Mouse (Mus musculus) kidney, adult 2 months (tissue): ENCODE measurements around the gene Trub1. TPM values are rescaled to one million over a fixed set of nuclear protein-coding genes. Genes with fewer than 3 reads are reported as not detected.
A peak's percentile ranks its signal among the peaks of the same experiment; 100 is the strongest.

Experiments used
- DNase-seq: peaks from one replicate; pipeline ENCODE4 v3.0.0; 2021
- H3K27ac ChIP-seq: fragments of 200-500 bp; 2 replicates; pipeline ENCODE4 v1.5.1; 2012; ENCODE audit warnings: low read depth, low read length, control low read depth, inconsistent platforms; ENCODE audit not compliant: insufficient read depth
- H3K27me3 ChIP-seq: fragments of 200-500 bp; replicated peaks from 2 replicates; pipeline ENCODE4 v1.6.1; 2012; ENCODE audit warnings: mild to moderate bottlenecking, moderate library complexity, low read length, inconsistent platforms; ENCODE audit not compliant: control insufficient read depth, insufficient read depth
- H3K36me3 ChIP-seq: fragments of 200-500 bp; 2 replicates; pipeline ENCODE4 v1.6.1; 2012; ENCODE audit warnings: mild to moderate bottlenecking, moderate library complexity, low read length, inconsistent platforms; ENCODE audit not compliant: control insufficient read depth, insufficient read depth
- H3K4me1 ChIP-seq: fragments of 200-500 bp; 2 replicates; pipeline ENCODE4 v1.6.1; 2011; ENCODE audit warnings: low read length; ENCODE audit not compliant: control insufficient read depth, insufficient read depth
- H3K4me3 ChIP-seq: fragments of 200-500 bp; 2 replicates; pipeline ENCODE4 v1.5.1; 2011; ENCODE audit warnings: mild to moderate bottlenecking, low read depth, low read length, control low read depth; ENCODE audit not compliant: insufficient read depth
- CTCF ChIP-seq: fragments of 200-500 bp; conservative IDR thresholded peaks from 2 replicates; pipeline ENCODE4 v1.5.1; 2011; ENCODE audit warnings: low read depth, mild to moderate bottlenecking, control low read depth, low read length, moderate library complexity, mixed read lengths; ENCODE audit not compliant: insufficient read depth, insufficient read length
- POLR2A ChIP-seq: fragments of 200-500 bp; IDR thresholded peaks from one replicate; pipeline ENCODE4 v1.6.1; 2011; ENCODE audit warnings: low read depth, low read length, control low read depth
- WGBS: fragments of 180-500 bp; shearing (Covaris S2); methylation state at CpG from one replicate; pipeline ENCODE4 v1.1.7; 2018; 5-methylcytosine and 5-hydroxymethylcytosine counted together
- polyA plus RNA-seq: library from polyadenylated mRNA; depleted of rRNA; stranded (reverse); fragments of >200 nt; gene quantifications from 2 replicates; pipeline ENCODE4 v1.2.3, GENCODE M21; 2012

Trub1 gene
- polyA plus RNA-seq, 1 experiment: 6.7 TPM

- H3K4me1 ChIP-seq: no peaks in the 10 kb centered on the region
- no peak overlapping the region for H3K27ac ChIP-seq
- TF ChIP-seq CTCF: no peak
- no peak for TF ChIP-seq POLR2A
- H3K36me3 ChIP-seq: no peaks in the 10 kb centered on the region
- no peaks in the 10 kb centered on the region for H3K27me3 ChIP-seq
- 56% methylated on average over 8 of the region's 8 CpGs for WGBS
- DNase-seq: no peak
- no peak overlapping the region for H3K4me3 ChIP-seq
These were observed 9.6 kb upstream of the Trub1 start for GRCm38 (mm10) chr19:57442936-57443657.

GRCm38 (mm10) chr19:57445049-57445448, 7.7 kb upstream of the Trub1 start:
- H3K36me3 ChIP-seq: no peaks in the 10 kb centered on the region
- WGBS: 69% methylated on average over 5 of the region's 5 CpGs
- TF ChIP-seq POLR2A (no peak), CTCF (no peak)
- no peaks in the 10 kb centered on the region for H3K27me3 ChIP-seq
- DNase-seq: no peak
- no peak overlapping the region for H3K27ac ChIP-seq
- no peaks in the 10 kb centered on the region for H3K4me1 ChIP-seq
- no peak overlapping the region for H3K4me3 ChIP-seq

GRCm38 (mm10) chr19:57450849-57451248, 1.9 kb upstream of the Trub1 start:
- no peak overlapping the region for H3K27ac ChIP-seq
- TF ChIP-seq POLR2A (no peak), CTCF (no peak)
- no peak overlapping the region for H3K4me3 ChIP-seq
- H3K4me1 ChIP-seq: no peaks in the 10 kb centered on the region
- 89% methylated on average over 1 of the region's 1 CpGs for WGBS
- H3K36me3 ChIP-seq: no peaks in the 10 kb centered on the region
- no peaks in the 10 kb centered on the region for H3K27me3 ChIP-seq
- DNase-seq: no peak

GRCm38 (mm10) chr19:57451762-57452161, 950 bp upstream of the Trub1 start:
- 91% methylated on average over 4 of the region's 4 CpGs for WGBS
- no peak for TF ChIP-seq CTCF
- TF ChIP-seq POLR2A: no peak
- no peak overlapping the region for H3K27ac ChIP-seq
- H3K36me3 ChIP-seq: no peaks in the 10 kb centered on the region
- no peak overlapping the region for H3K4me3 ChIP-seq
- no peak for DNase-seq
- H3K4me1 ChIP-seq: no peaks in the 10 kb centered on the region
- H3K27me3 ChIP-seq: no peaks in the 10 kb centered on the region

- TF ChIP-seq CTCF (no peak), POLR2A (no peak)
- Histone ChIP-seq H3K4me3 (peak overlapping the region; percentile 96), H3K4me1 (no peaks in the 10 kb centered on the region), H3K27ac (no peak overlapping the region), H3K36me3 (no peaks in the 10 kb centered on the region), H3K27me3 (no peaks in the 10 kb centered on the region)
- no peak for DNase-seq
- WGBS: 5% methylated on average over 6 of the region's 6 CpGs
These were observed 497 bp downstream of the Trub1 start for GRCm38 (mm10) chr19:57453218-57453600.

GRCm38 (mm10) chr19:57455286-57455960, 2.7 kb downstream of the Trub1 start:
- Histone ChIP-seq H3K4me3 (no peak overlapping the region), H3K4me1 (no peaks in the 10 kb centered on the region), H3K27ac (no peak overlapping the region), H3K36me3 (no peaks in the 10 kb centered on the region), H3K27me3 (no peaks in the 10 kb centered on the region)
- TF ChIP-seq POLR2A (no peak), CTCF (no peak)
- 97% methylated on average over 25 of the region's 25 CpGs for WGBS
- no peak for DNase-seq

GRCm38 (mm10) chr19:57457075-57457474, 4.4 kb downstream of the Trub1 start:
- Histone ChIP-seq H3K36me3 (no peaks in the 10 kb centered on the region), H3K27me3 (no peaks in the 10 kb centered on the region), H3K27ac (no peak overlapping the region), H3K4me1 (no peaks in the 10 kb centered on the region), H3K4me3 (no peak overlapping the region)
- DNase-seq: peak; percentile 61
- TF ChIP-seq POLR2A: no peak
- peak; percentile 55 for TF ChIP-seq CTCF
- 84% methylated on average over 2 of the region's 2 CpGs for WGBS
